Mouse (Mus musculus) hindbrain, embryonic 16.5 days (tissue): ENCODE data around the gene Actl6b. TPM values are rescaled to one million over a fixed set of nuclear protein-coding genes. Genes with fewer than 3 reads are reported as not detected.

Experiments used
- ATAC-seq: fragments of 200-750 bp; cut with Nextera tagmentation; 2 replicates; pipeline ENCODE4 v1.8.0; 2017; ENCODE audit warnings: moderate TSS enrichment, moderate library complexity
- H3K27ac ChIP-seq: fragments of 300-500 bp; sonication (generic); 2 replicates; pipeline ENCODE4 v1.5.1; 2014; ENCODE audit warnings: low read depth, mild to moderate bottlenecking, control low read depth, low read length, moderate library complexity
- H3K27me3 ChIP-seq: fragments of 300-500 bp; sonication (generic); replicated peaks from 2 replicates; pipeline ENCODE4 v1.6.1; 2014; ENCODE audit warnings: low read length; ENCODE audit not compliant: control insufficient read depth, insufficient read depth
- H3K36me3 ChIP-seq: fragments of 300-500 bp; sonication (generic); 2 replicates; pipeline ENCODE4 v1.6.1; 2014; ENCODE audit warnings: mild to moderate bottlenecking, low read length, moderate library complexity, mixed read lengths; ENCODE audit not compliant: control insufficient read depth, insufficient read depth
- H3K4me1 ChIP-seq: fragments of 300-500 bp; sonication (generic); 2 replicates; pipeline ENCODE4 v1.6.1; 2014; ENCODE audit warnings: low read depth, low read length; ENCODE audit not compliant: control insufficient read depth, insufficient read depth
- H3K4me2 ChIP-seq: fragments of 300-500 bp; sonication (generic); 2 replicates; pipeline ENCODE4 v1.6.1; 2014; ENCODE audit warnings: mild to moderate bottlenecking, low read length, control low read depth, moderate library complexity
- H3K4me3 ChIP-seq: fragments of 300-500 bp; sonication (generic); 2 replicates; pipeline ENCODE4 v1.5.1; 2014; ENCODE audit warnings: mild to moderate bottlenecking, low read length, control low read depth, moderate library complexity
- H3K9ac ChIP-seq: fragments of 300-500 bp; sonication (generic); 2 replicates; pipeline ENCODE4 v1.6.1; 2014; ENCODE audit warnings: low read depth, mild to moderate bottlenecking, control low read depth, low read length, moderate library complexity
- H3K9me3 ChIP-seq: fragments of 300-500 bp; sonication (generic); 2 replicates; pipeline ENCODE4 v1.6.1; 2014; ENCODE audit warnings: mild to moderate bottlenecking, low read length, moderate library complexity; ENCODE audit not compliant: control insufficient read depth
- WGBS: fragments of 180-500 bp; shearing (Covaris S2); extraction: QIAGEN DNeasy Blood & Tissue Kit; methylation state at CpG from one replicate; pipeline ENCODE4 v1.1.7; 2014; 5-methylcytosine and 5-hydroxymethylcytosine counted together
- polyA plus RNA-seq: library from polyadenylated mRNA; unstranded; fragments of >200 nt; fragmentation: Nextera tagmentation; extraction: Ambion mirVana; gene quantifications from 2 replicates; pipeline ENCODE4 v1.2.1, GENCODE M21; 2015

The Actl6b gene
- polyA plus RNA-seq, 1 experiment from 2014 or later = 271 TPM

DNA sequence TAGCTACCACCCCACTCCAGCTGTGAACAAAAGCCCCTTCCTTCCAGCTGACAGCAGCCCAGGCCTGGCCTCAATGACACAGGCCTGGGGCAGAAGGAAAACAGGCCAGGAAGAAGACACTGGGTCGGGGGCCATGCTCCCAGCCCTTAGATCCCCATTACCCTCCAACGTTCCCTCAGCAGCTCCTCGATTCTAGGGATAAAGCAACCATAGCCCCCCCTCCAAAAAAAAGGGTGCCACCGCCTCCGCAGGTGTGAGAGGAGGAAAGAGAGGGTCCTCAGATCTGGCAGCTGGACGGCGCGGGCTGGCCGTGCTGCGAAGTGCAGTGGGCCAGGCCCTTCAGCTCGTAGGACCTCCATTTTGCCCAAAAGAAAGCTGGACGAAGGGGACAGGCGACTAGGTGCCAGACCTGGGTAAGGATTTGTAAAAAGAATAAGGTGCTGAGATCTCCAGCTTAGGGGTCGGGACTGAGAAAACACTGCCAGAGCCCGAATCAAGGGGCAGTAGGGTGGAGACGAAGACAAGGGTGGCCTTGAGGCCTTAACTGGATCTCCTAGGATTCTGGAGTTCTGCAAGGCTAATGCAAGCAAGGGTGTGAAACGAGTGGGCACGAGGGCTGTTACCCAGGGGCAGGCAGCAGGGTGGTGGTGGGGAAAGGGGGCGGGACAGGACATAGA is 21.0 kb upstream of the Actl6b start:
- H3K27ac ChIP-seq = peak overlapping the region; percentile 97
- H3K36me3 ChIP-seq = peaks cover 20% of the 10 kb centered on the region
- 0% methylated on average over 19 of the region's 19 CpGs for WGBS
- no peak; the same call in 1 of the 2 replicates for ATAC-seq
- no peaks in the 10 kb centered on the region for H3K9me3 ChIP-seq
- no peaks in the 10 kb centered on the region for H3K27me3 ChIP-seq
- H3K4me1 ChIP-seq = peaks cover 23% of the 10 kb centered on the region
- H3K4me2 ChIP-seq = peak overlapping the region; percentile 69
- H3K9ac ChIP-seq = peak overlapping the region; percentile 98
- peak overlapping the region; percentile 94 for H3K4me3 ChIP-seq

DNA sequence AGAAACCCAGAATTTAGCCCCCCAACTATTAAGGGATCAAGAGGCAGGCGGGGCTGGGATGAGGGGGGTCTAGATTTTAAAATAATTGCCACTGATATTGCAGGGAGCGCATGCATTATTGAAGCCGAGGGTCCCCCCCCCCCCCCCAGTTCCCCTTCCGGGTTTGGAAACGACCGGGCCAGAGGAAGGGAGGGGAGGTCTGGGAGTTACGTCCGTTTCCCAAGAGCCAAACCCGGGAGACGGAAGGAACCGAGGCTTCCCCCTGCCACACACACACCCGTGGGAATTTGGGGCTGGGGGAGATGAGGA is 20.6 kb upstream of the Actl6b start:
- peak overlapping the region; percentile 97 for H3K27ac ChIP-seq
- H3K9me3 ChIP-seq = no peaks in the 10 kb centered on the region
- H3K4me3 ChIP-seq = peak overlapping the region; percentile 94
- 0% methylated on average over 9 of the region's 12 CpGs for WGBS
- peak overlapping the region; percentile 69 for H3K4me2 ChIP-seq
- peaks cover 15% of the 10 kb centered on the region for H3K36me3 ChIP-seq
- H3K9ac ChIP-seq = peak overlapping the region; percentile 98
- ATAC-seq = peak; percentile 12
- peaks cover 23% of the 10 kb centered on the region for H3K4me1 ChIP-seq
- no peaks in the 10 kb centered on the region for H3K27me3 ChIP-seq

DNA sequence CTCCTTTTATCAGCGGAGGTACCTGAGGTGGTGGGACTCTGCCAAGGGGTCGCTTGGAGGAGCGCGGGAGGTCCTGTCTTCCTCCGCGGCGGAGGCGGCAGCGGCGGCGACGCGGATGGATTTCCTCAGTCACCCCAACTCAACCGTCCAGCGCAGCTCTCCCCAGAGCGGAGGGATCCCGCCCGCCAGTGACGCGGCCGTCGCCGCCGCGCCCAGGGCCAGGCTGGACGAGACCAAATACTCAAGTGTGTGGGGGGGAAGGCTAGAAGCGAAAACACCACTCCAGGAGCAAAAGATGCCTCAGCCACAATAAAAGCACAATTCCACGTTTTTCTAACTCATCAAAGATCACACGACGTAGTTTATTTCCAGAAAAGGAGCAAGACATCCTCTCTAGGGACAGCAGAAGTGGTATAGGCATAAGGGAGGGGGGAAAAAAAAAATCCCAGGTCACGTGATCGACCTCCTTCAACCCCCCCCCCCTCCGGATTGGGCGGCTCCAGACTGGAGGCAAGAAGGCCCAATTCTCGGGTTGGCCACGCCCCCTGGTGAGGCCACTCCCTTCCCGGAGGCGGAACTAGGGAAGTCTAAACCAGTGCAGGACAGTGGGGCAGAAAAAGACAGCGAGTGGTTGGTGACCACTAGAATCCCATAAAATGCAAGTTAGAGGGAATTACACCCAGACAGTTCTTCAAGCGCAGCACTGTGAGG is 20.0 kb upstream of the Actl6b start, which contains the start of the genes Epo and Gnb2:
TSS of gene Epo (minus strand) at position 126 of the 711 bp plus-strand sequence.
TSS of gene Gnb2 (minus strand) at position 394 of the 711 bp plus-strand sequence.
- WGBS = 0% methylated on average over 24 of the region's 40 CpGs
- Histone ChIP-seq H3K4me2 (peak within 1 kb of the TSS; percentile 69), H3K27ac (peak within 1 kb of the TSS; percentile 97), H3K36me3 (peaks cover 10% of the 10 kb centered on the region), H3K27me3 (no peaks in the 10 kb centered on the region), H3K4me3 (peak within 1 kb of the TSS; percentile 94), H3K9ac (peak within 1 kb of the TSS; percentile 98), H3K9me3 (no peaks in the 10 kb centered on the region), H3K4me1 (peaks cover 22% of the 10 kb centered on the region)
- ATAC-seq = peak; percentile 74

DNA sequence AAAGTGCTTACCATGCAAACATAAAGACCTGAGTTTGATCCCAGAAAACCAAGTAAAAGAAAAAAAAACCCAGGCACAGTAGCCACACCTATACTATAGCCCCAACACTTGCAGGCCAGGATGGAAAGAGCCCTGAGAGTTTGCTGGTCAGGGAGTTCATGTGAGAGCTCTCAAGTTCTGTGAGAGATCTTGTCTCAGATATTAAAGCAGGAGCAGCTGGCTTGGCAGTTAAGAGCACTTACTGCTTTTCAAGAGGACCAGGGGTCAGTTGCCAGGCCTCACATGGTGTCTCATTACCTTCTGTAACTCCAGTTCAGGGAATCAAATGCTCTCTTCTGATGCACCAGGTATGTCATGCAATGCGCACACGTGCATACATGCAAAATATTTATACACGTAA is 18.6 kb upstream of the Actl6b start:
- H3K4me1 ChIP-seq = peaks cover 18% of the 10 kb centered on the region
- no peak overlapping the region for H3K27ac ChIP-seq
- H3K27me3 ChIP-seq = no peaks in the 10 kb centered on the region
- H3K4me2 ChIP-seq = no peak overlapping the region
- H3K9me3 ChIP-seq = no peaks in the 10 kb centered on the region
- no peak for ATAC-seq
- H3K9ac ChIP-seq = no peak overlapping the region
- WGBS = 91% methylated on average over 3 of the region's 3 CpGs
- H3K4me3 ChIP-seq = no peak overlapping the region
- H3K36me3 ChIP-seq = no peaks in the 10 kb centered on the region

DNA sequence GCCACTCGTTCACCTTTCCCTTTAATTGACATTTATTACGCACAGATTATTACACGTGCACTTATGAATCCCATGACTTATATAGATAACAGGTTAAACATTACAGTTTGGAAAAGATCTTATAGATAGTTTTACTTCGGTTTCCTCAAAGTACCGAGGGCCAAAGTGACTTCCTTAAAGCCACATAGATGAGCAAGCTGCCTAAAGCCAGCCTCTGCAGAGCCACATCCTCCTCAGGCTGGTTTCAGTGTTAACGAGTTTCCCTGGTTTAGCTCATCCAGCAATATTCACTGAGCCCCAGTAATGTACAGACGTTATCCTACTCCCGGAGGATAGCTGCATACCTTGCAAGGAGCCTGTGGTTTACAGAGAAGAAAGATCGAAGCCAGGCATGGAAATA is 18.0 kb upstream of the Actl6b start:
- ATAC-seq = no peak

DNA sequence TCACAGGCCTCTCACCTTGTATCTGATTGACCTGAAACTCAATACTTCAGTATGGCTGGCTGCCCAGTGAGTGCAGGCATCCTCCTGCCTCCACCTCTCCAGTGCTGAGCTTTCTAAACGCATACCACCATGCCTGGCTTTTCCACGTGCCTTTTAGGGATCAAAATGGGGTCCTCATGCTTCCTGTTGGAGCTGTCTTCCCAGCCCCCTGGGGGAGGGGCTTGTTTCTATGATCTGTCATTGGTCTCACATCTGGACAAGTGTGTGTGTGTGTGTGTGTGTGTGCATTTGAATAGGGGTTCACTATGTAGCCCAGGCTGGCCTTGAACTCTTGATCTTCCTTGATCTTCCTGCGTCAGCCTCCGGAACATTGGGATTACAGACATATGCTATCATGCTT is 15.9 kb upstream of the Actl6b start:
- 58% methylated on average over 4 of the region's 4 CpGs for WGBS
- Histone ChIP-seq H3K36me3 (no peaks in the 10 kb centered on the region), H3K27ac (no peak overlapping the region), H3K4me2 (no peak overlapping the region), H3K4me3 (no peak overlapping the region), H3K9ac (no peak overlapping the region), H3K27me3 (no peaks in the 10 kb centered on the region), H3K9me3 (no peaks in the 10 kb centered on the region), H3K4me1 (peaks cover 10% of the 10 kb centered on the region)
- ATAC-seq = no peak

More for the DNA sequence above, 18.0 kb upstream of the Actl6b start:
- no peak overlapping the region for H3K4me3 ChIP-seq
- H3K27me3 ChIP-seq = no peaks in the 10 kb centered on the region
- no peak overlapping the region for H3K27ac ChIP-seq
- H3K4me1 ChIP-seq = peaks cover 12% of the 10 kb centered on the region
- WGBS = 88% methylated on average over 9 of the region's 9 CpGs
- no peaks in the 10 kb centered on the region for H3K9me3 ChIP-seq
- no peak overlapping the region for H3K9ac ChIP-seq
- H3K36me3 ChIP-seq = no peaks in the 10 kb centered on the region
- no peak overlapping the region for H3K4me2 ChIP-seq

DNA sequence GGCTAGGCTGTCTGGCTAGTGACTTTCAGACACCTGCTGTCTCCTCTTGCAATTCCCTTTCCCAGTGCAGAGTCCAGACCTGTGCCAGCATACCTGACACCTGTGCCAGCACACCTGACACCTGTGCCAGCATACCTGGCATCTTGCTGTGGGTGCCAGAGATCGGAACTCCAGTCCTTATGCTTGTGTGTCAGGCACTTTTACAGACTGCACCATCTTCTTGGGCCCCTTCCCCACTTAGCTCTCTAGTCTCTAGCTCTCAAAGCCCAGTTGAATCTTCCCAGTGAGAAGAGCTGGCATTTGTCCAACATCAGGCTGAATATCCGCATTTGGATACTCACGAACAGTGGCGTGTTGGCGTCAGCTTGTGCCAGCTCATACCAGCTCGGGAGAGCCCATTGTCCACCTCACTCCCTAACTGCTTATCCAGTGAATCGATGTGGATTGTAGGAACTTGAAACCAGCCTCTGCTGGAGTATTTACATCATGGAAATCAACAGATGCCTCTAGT is 14.0 kb upstream of the Actl6b start:
- Histone ChIP-seq H3K4me3 (no peak overlapping the region), H3K9me3 (no peaks in the 10 kb centered on the region), H3K4me1 (peaks cover 7% of the 10 kb centered on the region), H3K27me3 (no peaks in the 10 kb centered on the region), H3K27ac (no peak overlapping the region; the same call in 1 of the 2 replicates), H3K4me2 (peak overlapping the region; percentile 21; the same call in 1 of the 2 replicates), H3K9ac (no peak overlapping the region), H3K36me3 (no peaks in the 10 kb centered on the region)
- 48% methylated on average over 7 of the region's 7 CpGs for WGBS
- peak; percentile 69 for ATAC-seq

DNA sequence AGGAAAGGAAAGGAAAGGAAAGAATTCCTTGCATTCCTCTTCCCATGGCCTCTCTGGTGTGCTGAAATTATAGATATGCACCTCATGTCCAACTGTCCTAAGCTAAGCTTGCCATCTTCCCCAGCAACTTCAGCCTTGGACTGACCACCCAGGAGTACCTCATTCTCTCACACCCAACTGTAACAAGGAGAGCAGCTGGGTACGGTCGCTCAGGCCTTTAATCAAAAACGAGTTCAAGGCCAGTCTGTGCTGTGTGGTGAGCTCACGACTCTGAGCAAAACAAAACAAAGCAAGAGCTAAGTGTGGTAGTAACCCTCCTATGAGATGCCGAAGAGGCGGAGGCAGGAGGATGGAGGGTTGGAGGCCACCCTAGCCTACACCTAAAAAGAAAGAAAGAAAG is 12.3 kb upstream of the Actl6b start:
- Histone ChIP-seq H3K36me3 (no peaks in the 10 kb centered on the region), H3K4me2 (no peak overlapping the region), H3K4me3 (no peak overlapping the region), H3K27ac (no peak overlapping the region), H3K9ac (no peak overlapping the region), H3K27me3 (no peaks in the 10 kb centered on the region), H3K4me1 (peaks cover 7% of the 10 kb centered on the region), H3K9me3 (no peaks in the 10 kb centered on the region)
- WGBS = 77% methylated on average over 6 of the region's 6 CpGs
- ATAC-seq = no peak

DNA sequence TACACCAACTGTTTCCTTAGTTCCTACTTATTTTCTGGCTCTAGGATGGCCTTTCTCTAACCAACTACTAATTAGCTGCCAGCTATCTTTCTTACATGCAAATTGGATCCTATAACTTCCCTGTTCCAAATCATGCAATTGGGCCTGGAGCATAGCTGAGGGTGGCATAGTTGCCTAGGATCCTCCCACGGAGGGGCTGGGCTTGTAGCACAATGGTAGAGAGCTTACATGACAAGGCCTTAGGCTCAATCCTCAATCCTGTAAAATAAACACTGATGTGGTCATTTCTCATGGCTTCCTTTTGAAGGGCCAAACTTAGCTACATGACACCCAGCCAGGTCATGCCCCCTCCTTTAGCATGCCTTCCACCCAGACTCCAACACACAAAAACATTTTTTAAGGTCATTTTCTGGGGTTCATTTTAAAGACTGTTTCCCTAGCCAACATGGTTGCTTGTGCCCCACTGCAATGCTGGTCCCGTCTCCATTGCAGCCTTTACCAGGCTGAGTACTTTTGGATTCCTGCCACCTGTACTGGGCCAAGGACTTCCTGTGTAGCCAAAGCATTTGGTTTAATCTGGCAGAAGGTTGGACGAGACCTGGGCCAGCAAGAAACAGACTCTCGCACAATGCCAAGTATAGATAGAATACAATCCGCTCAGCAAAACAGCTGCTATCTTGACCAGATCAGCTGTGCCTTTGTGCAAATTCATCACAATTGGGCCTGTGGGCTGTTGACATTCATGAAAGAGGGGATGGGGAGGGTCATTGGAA is 11.4 kb upstream of the Actl6b start:
- no peaks in the 10 kb centered on the region for H3K27me3 ChIP-seq
- ATAC-seq = peak; percentile 45; the same call in 1 of the 2 replicates
- H3K27ac ChIP-seq = no peak overlapping the region
- 62% methylated on average over 5 of the region's 5 CpGs for WGBS
- H3K9me3 ChIP-seq = no peaks in the 10 kb centered on the region
- H3K4me2 ChIP-seq = no peak overlapping the region
- no peak overlapping the region for H3K9ac ChIP-seq
- peaks cover 7% of the 10 kb centered on the region for H3K4me1 ChIP-seq
- H3K36me3 ChIP-seq = no peaks in the 10 kb centered on the region
- no peak overlapping the region for H3K4me3 ChIP-seq
